Mouse (Mus musculus): ENCODE results near the gene Actr1a. TPM values are rescaled to one million over a fixed set of nuclear protein-coding genes. Genes with fewer than 3 reads are reported as not detected.

Gene Actr1a
- polyA plus RNA-seq, 1 experiment from 2014 or later: 258 TPM

DNA sequence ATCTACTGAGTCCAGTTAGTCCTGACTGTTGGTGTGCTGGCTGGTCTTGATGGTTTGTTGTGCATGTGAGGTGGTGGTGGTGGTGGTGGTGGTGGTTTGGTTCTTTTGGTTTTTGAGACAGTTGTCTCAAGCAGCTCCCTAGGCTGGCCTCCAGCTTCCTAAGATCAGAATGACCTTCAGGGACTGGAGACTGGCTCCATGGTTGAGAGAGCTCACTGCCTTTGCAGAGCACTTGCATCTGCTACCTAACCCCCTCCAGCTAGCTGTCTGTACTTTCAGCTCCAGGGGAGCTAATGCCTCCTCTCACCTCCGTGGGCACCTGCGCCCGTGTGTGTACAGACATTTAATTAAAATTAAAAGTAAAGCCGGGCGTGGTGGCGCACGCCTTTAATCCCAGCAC, 24.9 kb upstream of the Actr1a start:
- H3K27me3 ChIP-seq: no peaks in the 10 kb centered on the region
- H3K4me3 ChIP-seq: no peak overlapping the region
- WGBS: 97% methylated on average over 7 of the region's 7 CpGs
- H3K9me3 ChIP-seq: no peaks in the 10 kb centered on the region
- H3K4me2 ChIP-seq (replicated peaks): no peak overlapping the region
- H3K9ac ChIP-seq (replicated peaks): no peak overlapping the region
- peaks cover 30% of the 10 kb centered on the region for H3K4me1 ChIP-seq
- H3K36me3 ChIP-seq: no peaks in the 10 kb centered on the region
- no peak for ATAC-seq (ENCODE audit: low FRiP score, low read depth)
- no peak overlapping the region for H3K27ac ChIP-seq (replicated peaks)

DNA sequence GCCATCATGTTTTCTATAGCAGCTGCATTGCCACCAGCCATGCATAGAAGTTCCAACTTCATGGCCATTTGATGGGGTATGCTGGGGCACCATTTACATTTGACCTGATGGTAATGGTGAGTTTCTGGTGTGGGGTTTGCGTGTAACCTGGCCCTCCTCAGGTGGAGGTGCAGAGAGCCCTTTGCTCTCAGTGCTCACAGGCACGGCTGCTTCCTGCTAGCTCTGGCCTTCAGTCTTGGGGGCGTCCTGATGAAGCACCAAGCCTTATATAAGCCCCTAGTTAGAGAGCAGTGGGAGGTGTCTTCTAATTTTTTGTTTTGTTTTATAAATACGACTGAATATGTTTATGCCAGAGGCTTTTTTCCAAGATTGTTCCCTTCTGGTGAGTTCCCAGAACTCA, 22.5 kb upstream of the Actr1a start:
- Histone ChIP-seq H3K4me2 (replicated peaks) (no peak overlapping the region), H3K9ac (replicated peaks) (no peak overlapping the region), H3K36me3 (no peaks in the 10 kb centered on the region), H3K4me3 (no peak overlapping the region), H3K27ac (replicated peaks) (no peak overlapping the region), H3K27me3 (no peaks in the 10 kb centered on the region), H3K4me1 (peaks cover 27% of the 10 kb centered on the region), H3K9me3 (no peaks in the 10 kb centered on the region)
- WGBS: 90% methylated on average over 4 of the region's 4 CpGs
- ATAC-seq (ENCODE audit: low FRiP score, low read depth): no peak

DNA sequence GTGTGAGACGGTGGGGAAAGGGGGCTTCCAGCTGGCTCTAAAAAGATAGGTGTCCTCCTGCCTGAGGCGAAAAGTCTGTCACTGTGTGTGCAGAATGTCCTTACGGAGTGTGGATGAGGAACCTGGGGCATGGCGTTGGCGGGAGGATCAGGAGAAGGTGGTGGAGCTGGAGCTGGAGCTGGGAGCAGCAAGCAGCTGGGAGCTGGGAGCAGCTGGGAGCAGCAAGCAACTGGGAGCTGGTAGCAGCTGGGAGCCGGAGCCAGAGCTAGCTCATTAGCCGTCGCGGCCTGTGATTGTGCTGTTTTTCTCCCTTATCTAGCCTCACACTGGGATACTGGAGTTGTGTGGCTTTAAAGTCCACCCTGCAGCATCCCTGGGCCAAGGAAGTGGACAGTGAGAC, 20.7 kb upstream of the Actr1a start:
- Histone ChIP-seq H3K9ac (replicated peaks) (no peak overlapping the region), H3K36me3 (no peaks in the 10 kb centered on the region), H3K4me2 (replicated peaks) (no peak overlapping the region), H3K4me3 (no peak overlapping the region), H3K9me3 (no peaks in the 10 kb centered on the region), H3K27ac (replicated peaks) (peak overlapping the region; percentile 46), H3K27me3 (no peaks in the 10 kb centered on the region), H3K4me1 (peaks cover 9% of the 10 kb centered on the region)
- ATAC-seq (ENCODE audit: low FRiP score, low read depth): no peak
- WGBS: 74% methylated on average over 9 of the region's 9 CpGs

DNA sequence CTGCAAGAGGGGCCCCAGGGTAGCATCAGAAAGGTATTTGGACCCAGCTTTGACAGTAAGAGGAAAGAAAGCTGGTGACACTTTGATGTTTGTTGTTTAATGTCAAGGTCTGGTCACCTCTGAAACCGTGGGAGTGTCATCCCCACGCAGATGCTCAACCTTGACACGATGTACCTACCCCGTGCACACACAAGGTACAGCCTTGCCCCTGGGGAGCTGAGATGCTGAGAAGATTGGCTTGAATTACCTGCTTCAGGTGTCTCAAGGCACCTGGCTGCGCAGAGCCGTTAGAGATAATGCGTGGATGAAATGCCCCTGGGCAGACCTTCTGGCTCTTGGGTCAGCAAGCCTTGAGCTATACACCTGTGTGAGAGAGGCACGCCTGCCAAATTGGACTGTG, 18.9 kb upstream of the Actr1a start:
- Histone ChIP-seq H3K4me3 (no peak overlapping the region), H3K27ac (replicated peaks) (no peak overlapping the region), H3K9me3 (no peaks in the 10 kb centered on the region), H3K4me2 (replicated peaks) (no peak overlapping the region), H3K36me3 (0 out of 2 replicates have a peak, but pooled peaks cover 4% of the 10 kb centered on the region), H3K27me3 (no peaks in the 10 kb centered on the region), H3K4me1 (peaks cover 5% of the 10 kb centered on the region; the same call in 1 of the 2 replicates), H3K9ac (replicated peaks) (no peak overlapping the region)
- 97% methylated on average over 8 of the region's 8 CpGs for WGBS
- no peak for ATAC-seq (ENCODE audit: low FRiP score, low read depth)

DNA sequence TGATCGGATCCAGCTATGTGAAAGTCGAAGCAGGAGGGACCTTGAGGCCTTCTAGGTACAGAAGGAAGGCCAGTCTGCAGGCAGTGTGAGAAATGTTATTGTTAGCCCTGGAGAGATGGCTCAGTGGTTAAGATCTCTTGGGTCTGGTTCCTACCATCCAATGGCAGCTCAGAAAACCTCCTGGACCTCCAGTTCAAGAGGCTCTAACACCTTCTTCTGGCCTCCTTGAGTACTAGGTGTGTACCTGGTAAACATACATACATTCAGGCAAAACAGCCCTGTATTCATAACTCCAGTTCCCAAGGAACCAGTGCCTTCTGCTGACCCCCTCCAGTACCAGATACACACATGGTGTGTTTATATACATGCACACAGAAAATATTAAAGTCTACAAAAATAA, 18.4 kb upstream of the Actr1a start:
- H3K4me3 ChIP-seq: no peak overlapping the region
- 91% methylated on average over 2 of the region's 2 CpGs for whole genome bisulfite sequencing
- H3K27me3 ChIP-seq: no peaks in the 10 kb centered on the region
- H3K4me1 ChIP-seq: peaks cover 5% of the 10 kb centered on the region; the same call in 1 of the 2 replicates
- H3K27ac ChIP-seq (replicated peaks): no peak overlapping the region
- H3K9ac ChIP-seq (replicated peaks): no peak overlapping the region
- H3K9me3 ChIP-seq: no peaks in the 10 kb centered on the region
- ATAC-seq (ENCODE audit: low FRiP score, low read depth): no peak
- H3K4me2 ChIP-seq (replicated peaks): no peak overlapping the region
- 0 out of 2 replicates have a peak, but pooled peaks cover 4% of the 10 kb centered on the region for H3K36me3 ChIP-seq

DNA sequence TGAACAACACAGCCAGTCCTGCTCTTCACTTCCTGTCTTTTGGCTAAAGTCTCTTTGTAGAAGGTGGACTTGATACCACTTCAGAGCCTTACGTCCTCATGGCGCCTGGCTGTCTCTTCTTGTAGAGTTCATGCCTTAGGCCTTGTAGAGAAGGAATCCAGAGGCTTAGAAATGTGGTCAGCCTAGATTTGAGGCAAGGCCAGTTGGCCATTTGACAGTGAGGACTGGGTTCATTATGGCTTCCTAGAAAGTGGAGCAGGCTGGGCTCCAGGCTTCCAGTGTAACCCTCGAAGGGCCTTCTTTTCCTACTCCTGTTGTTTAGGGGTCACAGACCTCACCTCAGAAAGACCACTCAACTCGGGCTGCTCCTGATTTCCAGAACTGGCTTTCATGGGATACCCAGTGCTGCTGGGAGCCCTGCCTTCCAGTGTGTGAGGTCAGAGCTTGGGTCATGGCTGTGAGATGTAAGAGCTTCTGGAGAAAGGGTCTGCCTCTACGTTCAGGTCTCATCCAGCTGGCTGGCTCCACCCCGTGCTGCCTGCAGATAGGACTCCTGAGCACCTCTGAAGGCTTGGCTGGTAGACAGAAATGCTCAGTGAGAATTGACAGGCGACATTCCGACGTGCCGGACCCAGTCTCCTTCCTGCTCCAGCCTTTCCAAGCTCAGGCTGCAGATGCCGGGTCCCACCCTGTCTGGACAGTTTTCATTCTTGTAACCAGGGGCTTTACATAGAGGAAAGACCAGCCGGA, 16.7 kb upstream of the Actr1a start:
- no peak overlapping the region for H3K4me2 ChIP-seq (replicated peaks)
- no peak overlapping the region for H3K4me3 ChIP-seq
- no peaks in the 10 kb centered on the region for H3K27me3 ChIP-seq
- WGBS: 90% methylated on average over 12 of the region's 12 CpGs
- H3K27ac ChIP-seq (replicated peaks): no peak overlapping the region
- H3K9ac ChIP-seq (replicated peaks): no peak overlapping the region
- peaks cover 5% of the 10 kb centered on the region; the same call in 1 of the 2 replicates for H3K4me1 ChIP-seq
- no peak for ATAC-seq (ENCODE audit: low FRiP score, low read depth)
- H3K9me3 ChIP-seq: no peaks in the 10 kb centered on the region
- H3K36me3 ChIP-seq: 0 out of 2 replicates have a peak, but pooled peaks cover 4% of the 10 kb centered on the region

DNA sequence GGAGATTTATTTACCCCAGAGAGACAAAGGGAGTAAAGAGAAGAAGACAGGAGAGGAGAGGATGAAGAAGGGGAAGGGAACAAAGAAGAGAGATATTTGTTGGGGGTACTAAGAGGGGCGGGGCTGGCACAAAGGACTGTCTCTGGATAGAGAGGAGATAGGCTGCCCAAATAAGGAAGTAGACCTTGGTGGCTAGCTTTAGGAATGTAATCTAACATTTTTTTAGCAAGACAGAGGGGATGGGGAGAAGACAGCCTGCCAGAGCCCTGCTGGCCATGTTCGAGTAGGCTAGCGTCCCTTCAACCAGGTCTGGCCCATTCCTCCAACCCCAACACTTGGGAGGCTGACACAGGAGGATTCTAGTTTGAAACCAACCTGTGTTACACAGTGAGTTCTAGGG, 14.0 kb upstream of the Actr1a start:
- H3K27ac ChIP-seq (replicated peaks): no peak overlapping the region
- ATAC-seq (ENCODE audit: low FRiP score, low read depth): no peak

DNA sequence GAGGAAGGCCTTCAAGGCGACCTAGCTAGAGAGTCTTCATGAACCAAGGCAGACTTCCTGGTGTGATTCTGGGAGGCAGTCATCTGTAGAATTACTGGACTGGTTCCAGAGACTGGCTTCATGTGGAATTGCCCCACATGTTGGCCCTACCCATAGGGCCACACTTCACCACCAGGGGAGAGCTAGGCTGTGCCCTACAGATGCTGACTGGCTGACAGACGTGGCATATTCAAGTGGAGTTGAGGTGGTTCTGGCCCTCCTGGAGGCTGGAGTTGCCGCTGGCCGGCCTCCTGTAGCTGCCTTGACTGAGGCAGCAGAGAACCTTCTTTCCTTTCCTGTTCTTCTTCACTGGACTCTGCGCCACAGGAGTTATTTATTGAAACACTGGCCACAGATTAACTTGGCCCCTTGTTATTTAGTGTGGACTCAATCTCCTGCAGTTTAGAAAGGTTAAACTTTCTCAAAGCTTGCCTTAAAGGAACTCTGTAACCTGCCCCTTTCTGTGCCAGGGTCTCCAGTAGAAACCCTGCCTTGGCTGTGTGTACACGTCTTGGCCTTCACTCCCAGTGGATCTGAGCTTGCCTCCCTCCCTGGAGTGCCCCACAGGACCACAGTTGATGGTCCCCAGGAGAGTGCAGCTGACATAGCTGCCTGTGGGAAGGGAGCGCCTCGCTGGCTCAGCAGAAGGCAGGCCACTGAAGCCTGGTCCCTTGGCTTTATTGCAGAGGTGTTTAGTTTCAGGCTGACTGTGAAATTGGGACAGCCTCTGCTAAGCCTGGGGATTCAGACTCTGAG, 11.2 kb upstream of the Actr1a start:
- H3K36me3 ChIP-seq: peaks cover 48% of the 10 kb centered on the region
- no peak for ATAC-seq (ENCODE audit: low FRiP score, low read depth)
- 83% methylated on average over 8 of the region's 8 CpGs for WGBS
- no peaks in the 10 kb centered on the region for H3K9me3 ChIP-seq
- H3K27ac ChIP-seq (replicated peaks): no peak overlapping the region
- H3K4me2 ChIP-seq (replicated peaks): no peak overlapping the region
- H3K9ac ChIP-seq (replicated peaks): no peak overlapping the region
- H3K4me1 ChIP-seq: no peaks in the 10 kb centered on the region
- H3K4me3 ChIP-seq: no peak overlapping the region
- H3K27me3 ChIP-seq: no peaks in the 10 kb centered on the region

More for the DNA sequence above, 14.0 kb upstream of the Actr1a start:
- H3K4me1 ChIP-seq: no peaks in the 10 kb centered on the region; the same call in 1 of the 2 replicates
- WGBS: 85% methylated on average over 3 of the region's 3 CpGs
- H3K9me3 ChIP-seq: no peaks in the 10 kb centered on the region
- no peak overlapping the region for H3K9ac ChIP-seq (replicated peaks)
- H3K4me3 ChIP-seq: no peak overlapping the region
- peaks cover 28% of the 10 kb centered on the region for H3K36me3 ChIP-seq
- H3K27me3 ChIP-seq: no peaks in the 10 kb centered on the region
- no peak overlapping the region for H3K4me2 ChIP-seq (replicated peaks)

DNA sequence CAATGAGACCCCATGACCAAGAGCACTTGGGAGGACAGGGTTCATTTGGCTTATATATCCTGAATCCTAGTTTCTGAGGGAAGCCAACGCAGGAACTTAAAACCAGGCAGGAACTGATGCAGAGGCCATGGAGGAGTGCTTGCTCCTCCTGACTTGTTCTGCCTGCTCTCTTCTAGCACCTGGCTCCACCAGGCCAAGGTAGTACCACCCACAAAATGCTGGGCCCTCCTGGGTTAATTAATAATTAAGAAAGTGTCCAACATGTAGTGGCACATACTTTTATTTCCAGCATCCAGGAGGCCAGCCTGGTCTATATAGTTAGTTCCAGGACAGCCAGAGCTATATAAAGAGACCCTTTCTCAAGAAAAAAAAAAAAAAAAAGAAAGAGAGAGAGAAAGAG, 8.5 kb upstream of the Actr1a start:
- no peak overlapping the region for H3K4me2 ChIP-seq (replicated peaks)
- H3K27ac ChIP-seq (replicated peaks): no peak overlapping the region
- peaks cover 51% of the 10 kb centered on the region for H3K36me3 ChIP-seq
- no peaks in the 10 kb centered on the region for H3K9me3 ChIP-seq
- 100% methylated on average over 1 of the region's 1 CpGs for WGBS
- H3K9ac ChIP-seq (replicated peaks): no peak overlapping the region
- H3K27me3 ChIP-seq: no peaks in the 10 kb centered on the region
- no peak for ATAC-seq (ENCODE audit: low FRiP score, low read depth)
- no peak overlapping the region for H3K4me3 ChIP-seq
- peaks cover 6% of the 10 kb centered on the region for H3K4me1 ChIP-seq

DNA sequence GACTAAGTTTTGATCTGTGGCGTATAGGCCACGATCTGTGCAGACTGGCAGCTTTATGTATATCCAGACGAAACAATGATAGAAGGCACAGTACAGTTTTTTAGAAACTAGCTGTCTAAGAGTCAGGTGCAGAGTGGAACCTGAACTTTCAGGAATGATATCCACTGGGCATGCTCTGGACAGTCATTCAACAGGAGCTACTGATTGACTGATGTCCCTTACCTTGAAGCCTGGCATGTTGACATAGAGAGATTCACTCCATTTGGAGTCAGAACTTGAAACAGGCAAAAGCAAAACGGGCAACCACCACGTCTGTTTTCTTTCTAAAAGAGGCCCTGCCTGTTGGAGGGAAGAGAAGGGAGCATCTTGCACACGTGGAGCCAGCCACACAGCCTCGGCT, 5.0 kb upstream of the Actr1a start:
- 87% methylated on average over 7 of the region's 7 CpGs for WGBS
- no peak for ATAC-seq (ENCODE audit: low FRiP score, low read depth)
- Histone ChIP-seq H3K36me3 (peaks cover 36% of the 10 kb centered on the region), H3K4me2 (replicated peaks) (no peak overlapping the region), H3K9me3 (no peaks in the 10 kb centered on the region), H3K4me3 (no peak overlapping the region), H3K27me3 (no peaks in the 10 kb centered on the region), H3K4me1 (peaks cover 27% of the 10 kb centered on the region), H3K27ac (replicated peaks) (no peak overlapping the region), H3K9ac (replicated peaks) (no peak overlapping the region)

DNA sequence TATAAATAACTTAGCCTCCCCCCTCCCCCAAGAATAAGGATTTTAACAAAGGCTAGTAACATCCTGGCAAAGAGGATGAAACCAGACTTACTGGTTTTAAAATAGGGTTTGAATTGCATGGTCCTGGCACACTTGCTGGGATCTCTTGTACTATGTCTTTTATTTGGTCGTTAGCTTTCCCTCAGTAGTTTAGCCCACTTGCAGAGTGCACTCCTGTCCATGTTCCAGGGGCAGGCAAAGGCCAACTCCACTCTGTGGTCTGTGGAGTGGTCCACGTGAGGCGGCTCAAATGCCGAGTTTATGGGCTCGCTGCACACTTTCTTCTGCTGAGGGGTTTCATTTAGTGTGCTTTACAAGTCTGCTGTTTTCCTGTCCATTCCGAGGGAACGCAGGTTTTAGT, 4.3 kb upstream of the Actr1a start:
- WGBS: 87% methylated on average over 7 of the region's 7 CpGs
- no peak for ATAC-seq (ENCODE audit: low FRiP score, low read depth)
- H3K4me1 ChIP-seq: peaks cover 27% of the 10 kb centered on the region

DNA sequence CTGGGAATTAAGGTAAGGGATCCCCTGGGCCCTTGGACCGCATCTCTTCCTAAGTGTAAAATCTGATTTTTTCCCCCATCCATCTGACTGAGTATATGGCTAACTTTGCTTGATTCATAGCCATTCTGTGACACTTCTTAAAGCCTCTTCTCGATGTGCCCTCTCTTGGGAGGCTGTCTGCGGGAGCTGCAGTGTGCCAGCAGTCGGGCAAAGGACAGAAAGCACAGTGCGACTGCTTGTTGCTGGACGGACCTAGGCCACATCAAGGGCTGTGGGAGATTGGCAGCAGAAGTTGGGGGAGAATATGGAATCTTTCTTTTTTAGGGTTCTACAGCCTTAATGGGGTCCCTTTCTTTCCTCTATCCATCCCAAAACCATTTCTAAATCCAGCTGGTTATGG, 3.8 kb upstream of the Actr1a start:
- WGBS: 83% methylated on average over 6 of the region's 6 CpGs

More for the DNA sequence above, 4.3 kb upstream of the Actr1a start:
- Histone ChIP-seq H3K4me2 (replicated peaks) (no peak overlapping the region), H3K27ac (replicated peaks) (no peak overlapping the region), H3K9ac (replicated peaks) (no peak overlapping the region), H3K4me3 (no peak overlapping the region), H3K9me3 (no peaks in the 10 kb centered on the region), H3K27me3 (no peaks in the 10 kb centered on the region), H3K36me3 (peaks cover 30% of the 10 kb centered on the region)

More for the DNA sequence above, 3.8 kb upstream of the Actr1a start:
- no peak overlapping the region for H3K4me3 ChIP-seq
- no peak overlapping the region for H3K4me2 ChIP-seq (replicated peaks)
- H3K9ac ChIP-seq (replicated peaks): no peak overlapping the region
- H3K9me3 ChIP-seq: no peaks in the 10 kb centered on the region
- H3K27ac ChIP-seq (replicated peaks): no peak overlapping the region
- no peak for ATAC-seq (ENCODE audit: low FRiP score, low read depth)
- H3K36me3 ChIP-seq: peaks cover 27% of the 10 kb centered on the region
- H3K27me3 ChIP-seq: no peaks in the 10 kb centered on the region
- peaks cover 31% of the 10 kb centered on the region for H3K4me1 ChIP-seq
